Mouse (Mus musculus) liver, embryonic 13.5 days (tissue): ENCODE measurements around the gene Tiam2. TPM values are rescaled to one million over a fixed set of nuclear protein-coding genes. Genes with fewer than 3 reads are reported as not detected.
A peak's percentile ranks its signal among the peaks of the same experiment; 100 is the strongest.

Source experiments
- ATAC-seq: fragments of 200-750 bp; cut with Nextera tagmentation; 2 replicates; pipeline ENCODE4 v1.8.0; 2017; ENCODE audit warnings: low read depth, mild to moderate bottlenecking, moderate number of reproducible peaks, moderate library complexity
- DNase-seq: peaks from one replicate; pipeline ENCODE4 v3.0.0; 2022
- H3K27ac ChIP-seq: fragments of 300-500 bp; sonication (generic); 2 replicates; pipeline ENCODE4 v1.5.1; 2015; ENCODE audit warnings: moderate library complexity, mild to moderate bottlenecking, inconsistent platforms
- H3K27me3 ChIP-seq: fragments of 300-500 bp; sonication (generic); 2 replicates; pipeline ENCODE4 v1.6.1; 2015; ENCODE audit warnings: mild to moderate bottlenecking, inconsistent platforms
- H3K36me3 ChIP-seq: fragments of 300-500 bp; sonication (generic); 2 replicates; pipeline ENCODE4 v1.6.1; 2015; ENCODE audit warnings: mild to moderate bottlenecking, inconsistent platforms
- H3K4me1 ChIP-seq: fragments of 300-500 bp; sonication (generic); replicated peaks from 2 replicates; pipeline ENCODE4 v1.6.1; 2015; ENCODE audit warnings: inconsistent platforms
- H3K4me2 ChIP-seq: fragments of 300-500 bp; sonication (generic); 2 replicates; pipeline ENCODE4 v1.6.1; 2015; ENCODE audit warnings: inconsistent platforms, mild to moderate bottlenecking, moderate library complexity
- H3K4me3 ChIP-seq: fragments of 300-500 bp; sonication (generic); replicated peaks from 2 replicates; pipeline ENCODE4 v1.5.1; 2015; ENCODE audit warnings: mild to moderate bottlenecking, inconsistent platforms
- H3K9ac ChIP-seq: fragments of 300-500 bp; sonication (generic); 2 replicates; pipeline ENCODE4 v1.6.1; 2015; ENCODE audit warnings: mild to moderate bottlenecking, inconsistent platforms
- H3K9me3 ChIP-seq: fragments of 300-500 bp; sonication (generic); replicated peaks from 2 replicates; pipeline ENCODE4 v1.6.1; 2016; ENCODE audit warnings: inconsistent platforms
- WGBS: fragments of 180-500 bp; shearing (Covaris S2); methylation state at CpG from one replicate; pipeline ENCODE4 v1.1.7; 2015; ENCODE audit not compliant: insufficient replicate concordance; 5-methylcytosine and 5-hydroxymethylcytosine counted together
- polyA plus RNA-seq: library from polyadenylated mRNA; unstranded; fragments of >200 nt; fragmentation: Nextera tagmentation; extraction: Ambion mirVana; gene quantifications from 2 replicates; pipeline ENCODE4 v1.2.1, GENCODE M21; 2015

Tiam2 gene
- polyA plus RNA-seq, 1 experiment from 2014 or later = 0.59 TPM

DNA sequence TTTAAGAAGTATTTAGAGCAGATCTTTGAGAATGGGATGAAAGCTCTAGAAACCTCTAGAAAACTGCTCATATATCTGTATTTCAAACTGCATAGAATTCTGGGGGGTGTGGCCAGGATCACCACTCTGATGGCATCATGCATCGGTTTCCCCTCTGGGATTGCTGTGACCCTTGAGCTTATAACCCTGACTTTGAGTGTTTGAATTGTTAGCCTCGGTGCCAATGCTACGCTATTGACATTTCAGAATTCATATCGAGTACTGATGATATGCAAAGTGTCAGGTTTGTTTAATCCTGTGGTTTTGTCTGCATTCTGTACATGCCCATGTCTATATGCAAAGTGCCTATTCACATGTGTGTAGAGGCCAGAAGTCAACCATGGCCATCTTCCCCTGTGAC is 160.8 kb downstream of the Tiam2 start:
- ATAC-seq = no peak
- Histone ChIP-seq H3K27ac (no peak overlapping the region), H3K36me3 (no peaks in the 10 kb centered on the region), H3K9me3 (no peaks in the 10 kb centered on the region), H3K27me3 (no peaks in the 10 kb centered on the region), H3K4me2 (no peak overlapping the region), H3K4me1 (peaks cover 10% of the 10 kb centered on the region), H3K9ac (no peak overlapping the region), H3K4me3 (no peak overlapping the region)
- no peak for DNase-seq
- 69% methylated on average over 4 of the region's 4 CpGs for WGBS

DNA sequence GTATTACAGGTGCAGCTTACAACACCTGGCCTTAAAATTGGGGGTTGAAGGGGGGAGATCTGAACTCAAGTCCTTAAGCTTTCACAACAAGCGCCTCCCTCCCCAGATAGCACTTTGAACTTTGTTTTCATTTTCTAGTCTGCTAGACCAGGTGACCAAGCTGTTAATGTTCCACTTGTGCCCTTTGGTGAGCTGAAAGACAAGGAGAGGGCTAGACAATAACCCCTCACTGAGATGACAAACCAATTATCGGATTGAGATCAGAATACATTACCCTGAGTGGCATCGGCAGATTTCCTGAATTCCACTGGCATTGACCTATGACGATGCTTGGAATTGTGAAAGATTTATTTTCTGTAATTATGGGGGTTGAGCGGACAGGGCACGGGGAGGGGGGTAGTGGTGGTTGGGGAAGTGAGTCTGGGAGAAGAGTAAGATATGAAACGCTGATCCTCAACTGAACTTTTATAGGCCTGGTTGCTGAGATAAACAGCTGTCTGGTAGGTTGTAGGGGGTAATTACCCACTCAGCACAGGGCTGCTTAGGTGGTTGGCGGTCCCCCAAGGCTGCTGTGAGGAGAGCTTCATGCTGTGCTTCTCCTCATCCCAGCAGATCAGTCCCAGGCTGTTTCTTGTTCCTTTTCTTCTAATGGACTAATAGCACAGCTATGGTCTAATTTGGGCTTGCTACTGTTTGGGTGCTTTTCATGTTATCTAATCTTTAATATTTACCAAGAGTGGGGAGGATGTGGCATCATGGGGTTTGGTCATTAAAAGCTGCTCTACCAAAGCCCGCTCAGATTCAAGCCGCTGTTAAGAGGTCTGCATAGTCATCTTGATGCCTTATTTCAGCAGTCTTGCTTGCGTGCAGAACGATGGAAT is 161.6 kb downstream of the Tiam2 start:
- DNase-seq (no peak), ATAC-seq (peak; percentile 39; the same call in 1 of the 2 replicates)
- 50% methylated on average over 12 of the region's 12 CpGs for WGBS
- no peaks in the 10 kb centered on the region for H3K9me3 ChIP-seq
- H3K27ac ChIP-seq = no peak overlapping the region
- H3K4me3 ChIP-seq = no peak overlapping the region
- no peak overlapping the region for H3K4me2 ChIP-seq
- peaks cover 10% of the 10 kb centered on the region for H3K4me1 ChIP-seq
- no peak overlapping the region for H3K9ac ChIP-seq
- H3K27me3 ChIP-seq = no peaks in the 10 kb centered on the region
- no peaks in the 10 kb centered on the region for H3K36me3 ChIP-seq

DNA sequence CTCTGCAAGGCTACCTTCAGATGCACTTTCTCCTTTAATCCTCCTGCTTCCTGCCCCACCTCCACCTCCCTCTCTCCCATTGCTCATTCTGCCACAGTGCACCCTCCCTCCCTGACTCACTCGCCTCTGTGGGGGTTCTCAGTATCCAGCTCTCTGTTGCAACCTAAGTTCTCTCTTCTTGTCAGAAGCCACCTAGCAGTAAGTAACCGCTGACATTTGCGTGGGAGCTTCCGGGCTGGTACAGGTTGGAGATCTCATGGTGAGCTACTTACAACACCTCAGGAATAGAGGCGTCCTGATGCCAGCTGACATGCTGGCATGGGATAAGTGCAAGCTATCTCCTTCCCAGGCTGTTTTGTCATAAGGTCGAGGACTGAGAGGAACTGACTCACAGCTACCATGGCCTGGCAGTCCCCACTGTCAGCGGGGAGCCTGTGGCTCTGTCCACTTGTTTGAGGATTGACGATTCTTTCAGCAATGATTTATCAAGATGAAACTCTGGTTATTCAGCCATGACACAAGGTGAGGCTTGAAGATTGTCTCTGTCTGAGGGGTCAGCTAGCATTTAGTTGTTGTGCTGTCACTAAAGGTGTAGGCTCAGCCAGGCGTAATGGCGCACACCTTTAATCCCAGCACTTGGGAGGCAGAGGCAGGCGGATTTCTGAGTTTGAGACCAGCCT is 164.0 kb downstream of the Tiam2 start:
- H3K4me1 ChIP-seq = peaks cover 10% of the 10 kb centered on the region
- whole genome bisulfite sequencing = 65% methylated on average over 11 of the region's 11 CpGs
- no peak overlapping the region for H3K27ac ChIP-seq
- H3K9me3 ChIP-seq = no peaks in the 10 kb centered on the region
- DNase-seq (no peak), ATAC-seq (no peak)
- H3K9ac ChIP-seq = no peak overlapping the region
- H3K4me3 ChIP-seq = no peak overlapping the region
- H3K4me2 ChIP-seq = no peak overlapping the region
- no peaks in the 10 kb centered on the region for H3K27me3 ChIP-seq
- H3K36me3 ChIP-seq = no peaks in the 10 kb centered on the region

DNA sequence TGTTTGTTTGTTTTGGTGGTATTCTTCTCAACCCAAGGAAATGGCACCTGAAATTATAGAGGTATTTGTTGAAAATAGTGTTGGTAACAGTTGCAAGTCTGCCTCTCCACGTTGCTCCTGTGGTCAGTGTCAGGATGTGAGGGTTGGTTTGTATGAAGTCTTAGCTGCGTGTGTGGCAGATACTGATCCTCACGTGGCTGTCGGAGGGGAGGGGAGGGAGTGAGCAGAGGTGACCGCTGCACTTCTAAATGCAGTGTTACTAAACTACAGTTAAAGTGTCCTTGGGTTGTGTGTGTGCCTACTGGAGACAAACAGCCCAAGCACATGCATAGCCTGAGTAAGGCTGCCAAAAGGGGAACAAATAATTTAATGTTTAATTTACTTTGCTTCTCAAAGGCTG is 164.7 kb downstream of the Tiam2 start:
- Histone ChIP-seq H3K4me3 (no peak overlapping the region), H3K4me1 (peaks cover 10% of the 10 kb centered on the region), H3K27ac (no peak overlapping the region), H3K9ac (no peak overlapping the region), H3K9me3 (no peaks in the 10 kb centered on the region), H3K27me3 (no peaks in the 10 kb centered on the region), H3K36me3 (no peaks in the 10 kb centered on the region), H3K4me2 (no peak overlapping the region)
- ATAC-seq (no peak), DNase-seq (no peak)
- WGBS = 23% methylated on average over 5 of the region's 5 CpGs

DNA sequence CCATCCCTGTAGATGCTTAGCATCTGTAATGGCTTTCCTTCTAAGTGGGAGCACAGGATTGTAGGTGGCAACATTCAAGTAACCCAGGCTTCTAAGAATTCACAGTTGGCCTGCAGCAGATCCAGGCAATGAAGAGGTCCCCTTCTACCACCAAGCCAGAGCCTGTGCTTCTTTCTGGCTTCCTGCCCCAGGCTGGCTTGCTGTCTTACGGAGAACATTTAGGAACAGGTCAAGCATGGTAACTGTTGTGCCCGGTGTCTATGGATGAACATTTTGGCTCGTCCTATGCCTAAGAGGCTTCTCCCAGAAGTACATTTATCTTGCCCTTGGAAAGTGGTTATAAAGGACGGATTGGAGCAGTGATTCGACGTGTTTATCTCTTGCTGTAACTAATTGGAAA is 165.3 kb downstream of the Tiam2 start:
- Histone ChIP-seq H3K9me3 (no peaks in the 10 kb centered on the region), H3K27ac (no peak overlapping the region), H3K4me3 (no peak overlapping the region), H3K36me3 (no peaks in the 10 kb centered on the region), H3K4me1 (peaks cover 16% of the 10 kb centered on the region), H3K4me2 (no peak overlapping the region), H3K27me3 (no peaks in the 10 kb centered on the region), H3K9ac (no peak overlapping the region)
- DNase-seq (no peak), ATAC-seq (no peak)
- WGBS = 72% methylated on average over 6 of the region's 6 CpGs

DNA sequence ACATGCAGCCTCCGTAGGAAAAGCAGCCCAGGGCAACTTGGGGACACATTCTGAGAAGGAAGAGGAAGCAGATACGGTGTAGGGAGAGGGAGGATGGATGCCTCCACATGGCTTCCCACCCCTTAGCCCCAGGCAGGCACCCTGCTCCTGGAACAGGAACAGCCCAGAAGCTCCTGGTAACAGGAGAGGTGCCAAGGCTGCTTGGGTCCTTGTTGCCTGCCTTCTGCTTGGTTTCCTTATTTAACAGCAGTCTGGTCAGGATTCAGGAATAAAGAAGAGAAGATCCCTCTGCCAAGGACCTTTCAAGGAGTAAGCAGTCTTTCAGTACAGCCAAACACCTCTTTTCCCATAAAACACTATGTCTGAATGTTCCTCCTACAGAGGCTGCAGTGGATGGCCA is 169.2 kb downstream of the Tiam2 start:
- no peak for ATAC-seq
- no peak for DNase-seq
- Histone ChIP-seq H3K9me3 (no peaks in the 10 kb centered on the region), H3K4me2 (no peak overlapping the region), H3K9ac (no peak overlapping the region), H3K4me1 (peaks cover 7% of the 10 kb centered on the region; the same call in 1 of the 2 replicates), H3K27ac (no peak overlapping the region), H3K27me3 (no peaks in the 10 kb centered on the region), H3K36me3 (no peaks in the 10 kb centered on the region), H3K4me3 (no peak overlapping the region)
- WGBS = 38% methylated on average over 2 of the region's 2 CpGs

DNA sequence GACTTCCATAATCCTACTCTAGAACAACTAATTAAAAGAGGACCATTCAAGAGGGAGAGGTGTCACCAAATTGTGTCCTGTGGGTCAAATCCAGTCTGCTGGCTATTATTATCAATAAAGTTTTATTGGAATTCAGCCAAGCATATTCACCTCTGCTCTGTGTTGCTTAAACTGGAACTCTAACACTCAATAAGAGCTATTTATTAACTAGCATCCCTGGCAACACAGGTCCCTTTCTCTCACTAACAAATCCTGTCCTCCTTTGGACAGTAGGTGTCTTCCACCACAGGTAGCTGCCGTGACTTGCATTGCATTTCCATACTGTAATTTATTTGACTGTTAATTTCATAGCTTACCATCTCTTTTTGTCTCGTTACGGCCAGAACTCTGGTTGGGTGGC is 169.7 kb downstream of the Tiam2 start:
- no peaks in the 10 kb centered on the region for H3K9me3 ChIP-seq
- H3K36me3 ChIP-seq = no peaks in the 10 kb centered on the region
- no peak for DNase-seq
- H3K27me3 ChIP-seq = no peaks in the 10 kb centered on the region
- H3K4me3 ChIP-seq = no peak overlapping the region
- no peak for ATAC-seq
- no peak overlapping the region for H3K27ac ChIP-seq
- H3K9ac ChIP-seq = no peak overlapping the region
- 72% methylated on average over 3 of the region's 3 CpGs for WGBS
- H3K4me1 ChIP-seq = peaks cover 7% of the 10 kb centered on the region; the same call in 1 of the 2 replicates
- no peak overlapping the region for H3K4me2 ChIP-seq

DNA sequence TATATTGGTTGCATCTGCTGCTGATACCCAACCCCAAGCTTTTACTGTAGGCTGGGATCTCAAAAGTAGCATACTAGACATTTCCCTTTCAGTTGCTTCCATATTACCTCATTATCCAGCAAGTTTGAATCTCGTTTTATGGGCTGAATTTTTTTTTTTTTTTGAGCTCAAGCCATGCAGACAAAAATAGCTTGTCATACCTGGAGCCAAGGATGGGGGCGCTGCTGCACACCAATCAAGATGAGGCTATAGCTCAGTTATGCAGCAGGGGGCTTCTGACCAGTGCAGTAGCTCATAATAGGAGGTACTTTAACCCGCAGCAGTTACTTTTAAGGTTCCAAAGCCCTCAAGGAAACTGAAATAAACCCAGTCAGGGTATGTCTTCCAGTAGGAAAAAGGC is 171.7 kb downstream of the Tiam2 start:
- Histone ChIP-seq H3K27me3 (no peaks in the 10 kb centered on the region), H3K9ac (no peak overlapping the region), H3K4me3 (no peak overlapping the region), H3K9me3 (no peaks in the 10 kb centered on the region), H3K4me1 (peaks cover 7% of the 10 kb centered on the region; the same call in 1 of the 2 replicates), H3K27ac (no peak overlapping the region), H3K36me3 (no peaks in the 10 kb centered on the region), H3K4me2 (no peak overlapping the region)
- DNase-seq = peak; percentile 28
- no peak for ATAC-seq
- 12% methylated on average over 3 of the region's 3 CpGs for WGBS

DNA sequence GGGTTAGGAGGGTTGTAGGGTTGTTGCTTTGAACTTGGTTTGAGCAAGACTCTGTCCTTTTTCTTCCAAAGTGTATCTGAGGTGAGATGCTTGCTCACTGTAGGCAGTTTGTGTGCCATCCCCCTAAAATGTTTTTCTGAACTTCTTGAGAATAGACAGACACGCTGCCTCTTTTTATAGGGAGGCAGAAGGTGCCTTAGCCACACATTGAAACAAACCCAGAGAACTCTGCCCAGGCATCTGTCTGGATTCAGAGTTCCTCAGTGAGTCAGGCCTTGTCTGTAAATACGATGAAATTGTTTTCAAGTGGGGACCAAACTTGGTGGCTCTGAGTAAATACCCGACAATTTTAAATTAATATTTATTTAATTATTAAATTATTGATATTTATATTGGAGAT is 172.2 kb downstream of the Tiam2 start:
- Histone ChIP-seq H3K9me3 (no peaks in the 10 kb centered on the region), H3K27me3 (no peaks in the 10 kb centered on the region), H3K4me3 (no peak overlapping the region), H3K36me3 (no peaks in the 10 kb centered on the region), H3K27ac (no peak overlapping the region), H3K4me2 (no peak overlapping the region), H3K9ac (no peak overlapping the region), H3K4me1 (peaks cover 7% of the 10 kb centered on the region; the same call in 1 of the 2 replicates)
- DNase-seq = no peak
- no peak for ATAC-seq
- WGBS = 71% methylated on average over 3 of the region's 3 CpGs

DNA sequence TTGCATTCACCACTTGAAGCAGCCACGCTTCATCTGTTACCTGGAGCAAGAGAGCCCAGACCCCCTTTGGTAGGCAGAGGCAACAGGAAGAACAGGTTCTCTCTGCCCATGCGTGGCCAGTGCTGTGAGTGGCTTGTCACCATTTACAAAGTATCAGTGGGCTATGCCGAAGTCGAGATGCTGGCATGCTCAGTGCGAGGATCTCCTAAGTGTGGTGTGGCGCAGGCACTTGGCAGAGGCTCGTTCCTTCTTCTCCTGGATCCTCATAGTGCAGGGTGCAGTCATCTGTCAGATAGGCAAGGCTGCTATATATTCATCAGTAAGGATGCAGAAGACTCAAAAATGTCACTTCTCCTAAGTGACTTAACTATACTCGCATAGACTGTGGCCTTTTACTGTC is 173.1 kb downstream of the Tiam2 start:
- Histone ChIP-seq H3K4me3 (no peak overlapping the region), H3K9me3 (no peaks in the 10 kb centered on the region), H3K4me1 (peaks cover 7% of the 10 kb centered on the region; the same call in 1 of the 2 replicates), H3K36me3 (no peaks in the 10 kb centered on the region), H3K27ac (no peak overlapping the region), H3K4me2 (no peak overlapping the region), H3K9ac (no peak overlapping the region), H3K27me3 (no peaks in the 10 kb centered on the region)
- DNase-seq = no peak
- no peak for ATAC-seq
- 75% methylated on average over 8 of the region's 8 CpGs for WGBS

DNA sequence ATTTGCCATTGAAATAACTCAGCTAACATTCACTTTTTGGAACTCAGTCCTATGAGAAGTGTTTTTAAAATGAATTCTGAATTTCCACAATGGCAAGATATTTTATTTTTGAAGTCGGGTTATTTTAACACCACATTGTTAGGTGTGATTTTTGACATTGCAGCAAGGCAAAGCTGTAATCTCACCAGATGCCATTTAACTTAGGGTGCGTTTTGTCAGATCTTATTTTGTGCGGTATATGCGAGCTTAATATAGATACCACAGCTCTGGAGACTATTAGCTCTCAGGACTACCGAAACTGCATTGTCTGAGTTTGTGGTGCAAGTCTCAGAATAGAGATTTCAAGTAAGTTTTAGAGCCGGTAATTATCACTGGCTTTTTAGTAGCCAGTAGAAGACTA is 173.7 kb downstream of the Tiam2 start:
- Histone ChIP-seq H3K4me3 (no peak overlapping the region), H3K9me3 (no peaks in the 10 kb centered on the region), H3K4me1 (peaks cover 7% of the 10 kb centered on the region; the same call in 1 of the 2 replicates), H3K27ac (no peak overlapping the region), H3K27me3 (no peaks in the 10 kb centered on the region), H3K4me2 (no peak overlapping the region), H3K36me3 (no peaks in the 10 kb centered on the region), H3K9ac (no peak overlapping the region)
- 69% methylated on average over 6 of the region's 6 CpGs for WGBS
- no peak for ATAC-seq
- DNase-seq = no peak
